Mouse (Mus musculus) midbrain, embryonic 16.5 days (tissue): ENCODE data around the gene Atg2a. TPM values are rescaled to one million over a fixed set of nuclear protein-coding genes. Genes with fewer than 3 reads are reported as not detected.

Source experiments
- ATAC-seq: fragments of 200-750 bp; cut with Nextera tagmentation; 2 replicates; pipeline ENCODE4 v1.8.0; 2017; ENCODE audit warnings: moderate TSS enrichment
- H3K27ac ChIP-seq: fragments of 300-500 bp; sonication (generic); 2 replicates; pipeline ENCODE4 v1.5.1; 2014; ENCODE audit warnings: mild to moderate bottlenecking, low read length, mixed read lengths
- H3K27me3 ChIP-seq: fragments of 300-500 bp; sonication (generic); 2 replicates; pipeline ENCODE4 v1.6.1; 2014; ENCODE audit warnings: low read depth, low read length, mixed read lengths; ENCODE audit not compliant: control insufficient read depth, insufficient read depth
- H3K36me3 ChIP-seq: fragments of 300-500 bp; sonication (generic); 2 replicates; pipeline ENCODE4 v1.6.1; 2014; ENCODE audit warnings: mild to moderate bottlenecking, low read length, moderate library complexity, mixed read lengths; ENCODE audit not compliant: control insufficient read depth, insufficient read depth
- H3K4me1 ChIP-seq: fragments of 300-500 bp; sonication (generic); 2 replicates; pipeline ENCODE4 v1.6.1; 2014; ENCODE audit warnings: mild to moderate bottlenecking, low read length, mixed read lengths; ENCODE audit not compliant: control insufficient read depth, insufficient read depth
- H3K4me2 ChIP-seq: fragments of 300-500 bp; sonication (generic); 2 replicates; pipeline ENCODE4 v1.6.1; 2014; ENCODE audit warnings: mild to moderate bottlenecking, low read length, mixed read lengths
- H3K4me3 ChIP-seq: fragments of 300-500 bp; sonication (generic); 2 replicates; pipeline ENCODE4 v1.5.1; 2014; ENCODE audit warnings: low read depth, mild to moderate bottlenecking, low read length, moderate library complexity, mixed read lengths
- H3K9ac ChIP-seq: fragments of 300-500 bp; sonication (generic); 2 replicates; pipeline ENCODE4 v1.6.1; 2014; ENCODE audit warnings: low read depth, low read length, mixed read lengths
- H3K9me3 ChIP-seq: fragments of 300-500 bp; sonication (generic); replicated peaks from 2 replicates; pipeline ENCODE4 v1.6.1; 2014; ENCODE audit warnings: mild to moderate bottlenecking, low read length, mixed read lengths; ENCODE audit not compliant: control insufficient read depth, poor library complexity, severe bottlenecking
- WGBS: fragments of 180-500 bp; shearing (Covaris S2); extraction: QIAGEN DNeasy Blood & Tissue Kit; methylation state at CpG from one replicate; pipeline ENCODE4 v1.1.7; 2014; 5-methylcytosine and 5-hydroxymethylcytosine counted together
- polyA plus RNA-seq: library from polyadenylated mRNA; unstranded; fragments of >200 nt; fragmentation: Nextera tagmentation; extraction: Ambion mirVana; gene quantifications from 2 replicates; pipeline ENCODE4 v1.2.1, GENCODE M21; 2015

Atg2a gene
- polyA plus RNA-seq, 1 experiment from 2014 or later: 15.5 TPM

DNA sequence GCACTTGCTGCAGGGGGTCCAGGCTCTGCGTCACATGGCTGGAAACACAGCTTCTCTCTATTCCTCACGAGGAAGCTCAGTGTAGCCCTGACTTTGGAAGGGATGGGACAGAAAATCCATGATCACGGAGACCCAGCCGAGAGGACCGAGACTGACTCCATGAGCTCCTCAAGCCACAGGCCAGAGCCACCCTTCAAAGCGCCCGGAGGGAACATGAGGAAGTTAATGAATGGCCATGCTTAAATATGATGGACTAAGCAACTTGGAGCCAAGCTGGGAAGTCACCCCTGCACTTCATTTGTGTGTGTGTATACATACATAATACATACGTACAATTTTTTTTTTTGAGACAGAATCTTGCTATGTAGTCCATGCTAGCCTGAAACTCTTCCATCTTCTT, 29.7 kb downstream of the Atg2a start:
- ATAC-seq: no peak
- H3K36me3 ChIP-seq: no peaks in the 10 kb centered on the region
- WGBS: 32% methylated on average over 8 of the region's 8 CpGs

DNA sequence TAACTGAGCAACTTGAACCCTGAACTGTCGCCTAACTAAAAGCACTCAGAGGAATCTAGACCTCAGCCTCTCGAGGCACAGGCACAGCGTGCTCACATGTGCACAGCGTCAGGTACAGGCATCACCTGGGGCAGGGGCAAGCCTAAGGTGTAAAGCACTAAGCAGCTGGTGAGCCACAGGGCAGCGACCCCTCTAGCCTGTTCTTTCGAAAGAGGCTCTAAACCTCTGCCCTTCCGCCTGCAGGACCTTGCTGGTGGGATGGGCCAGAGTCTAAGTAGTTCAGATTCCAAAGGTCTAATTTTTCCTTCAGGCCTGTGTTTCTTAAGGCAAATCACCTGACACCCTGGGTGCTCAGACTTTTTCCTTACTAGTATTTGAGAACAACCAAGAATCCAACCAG, 30.6 kb downstream of the Atg2a start:
- 68% methylated on average over 7 of the region's 7 CpGs for WGBS
- no peak overlapping the region for H3K4me2 ChIP-seq
- no peaks in the 10 kb centered on the region for H3K36me3 ChIP-seq
- H3K27me3 ChIP-seq: no peaks in the 10 kb centered on the region
- no peak for ATAC-seq
- H3K4me3 ChIP-seq: no peak overlapping the region
- H3K9me3 ChIP-seq: no peaks in the 10 kb centered on the region
- H3K27ac ChIP-seq: no peak overlapping the region
- H3K4me1 ChIP-seq: peaks cover 6% of the 10 kb centered on the region
- H3K9ac ChIP-seq: no peak overlapping the region

More for the DNA sequence above, 29.7 kb downstream of the Atg2a start:
- H3K4me2 ChIP-seq: no peak overlapping the region
- H3K4me1 ChIP-seq: peaks cover 6% of the 10 kb centered on the region
- no peaks in the 10 kb centered on the region for H3K9me3 ChIP-seq
- H3K4me3 ChIP-seq: no peak overlapping the region
- H3K9ac ChIP-seq: no peak overlapping the region
- no peaks in the 10 kb centered on the region for H3K27me3 ChIP-seq
- H3K27ac ChIP-seq: no peak overlapping the region

DNA sequence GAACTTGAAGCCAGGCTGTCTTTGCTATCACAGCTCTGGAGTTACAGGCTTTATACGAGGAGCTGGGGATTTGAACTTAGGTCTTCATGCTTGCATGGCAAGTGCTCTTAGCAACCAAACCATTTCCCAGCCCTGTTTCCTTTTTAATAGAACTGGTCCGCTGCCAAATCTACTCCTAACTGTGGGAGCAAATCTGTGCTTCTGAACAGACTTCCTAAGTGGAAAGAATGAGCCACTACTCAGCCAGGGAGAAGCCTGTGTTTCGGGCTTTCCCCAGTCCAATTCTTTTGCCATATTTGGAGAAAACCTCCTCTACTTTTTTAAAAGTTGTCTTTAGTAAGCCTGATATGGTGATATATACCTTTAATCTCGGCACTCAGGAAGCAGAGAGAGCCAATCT, 31.3 kb downstream of the Atg2a start:
- H3K27me3 ChIP-seq: no peaks in the 10 kb centered on the region
- H3K4me2 ChIP-seq: no peak overlapping the region
- peaks cover 6% of the 10 kb centered on the region for H3K4me1 ChIP-seq
- no peaks in the 10 kb centered on the region for H3K9me3 ChIP-seq
- no peak for ATAC-seq
- no peak overlapping the region for H3K9ac ChIP-seq
- no peak overlapping the region for H3K4me3 ChIP-seq
- no peaks in the 10 kb centered on the region for H3K36me3 ChIP-seq
- no peak overlapping the region for H3K27ac ChIP-seq
- WGBS: 84% methylated on average over 4 of the region's 4 CpGs

DNA sequence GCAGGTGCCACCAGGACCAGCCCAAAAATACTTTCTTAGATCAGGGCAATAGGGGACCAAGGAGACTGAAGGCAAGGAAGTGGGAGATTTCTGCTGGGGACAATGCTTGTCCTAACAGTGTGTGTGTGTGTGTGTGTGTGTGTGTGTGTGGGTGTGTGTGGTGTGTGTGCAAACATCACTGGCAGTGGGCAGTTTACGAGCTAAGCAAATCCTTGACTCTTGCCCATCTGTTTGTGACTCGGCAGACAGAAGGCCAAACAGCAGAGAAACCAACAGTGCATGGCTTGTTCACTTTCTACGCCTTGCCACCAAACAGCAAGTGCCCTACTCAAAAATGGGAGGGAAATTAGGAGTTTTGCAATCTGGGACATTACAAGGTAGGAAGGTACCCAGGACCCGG, 32.1 kb downstream of the Atg2a start:
- Histone ChIP-seq H3K9me3 (no peaks in the 10 kb centered on the region), H3K4me2 (no peak overlapping the region), H3K4me1 (peaks cover 14% of the 10 kb centered on the region), H3K36me3 (no peaks in the 10 kb centered on the region), H3K27me3 (no peaks in the 10 kb centered on the region), H3K27ac (no peak overlapping the region), H3K9ac (no peak overlapping the region), H3K4me3 (no peak overlapping the region)
- ATAC-seq: no peak
- 85% methylated on average over 4 of the region's 4 CpGs for WGBS

DNA sequence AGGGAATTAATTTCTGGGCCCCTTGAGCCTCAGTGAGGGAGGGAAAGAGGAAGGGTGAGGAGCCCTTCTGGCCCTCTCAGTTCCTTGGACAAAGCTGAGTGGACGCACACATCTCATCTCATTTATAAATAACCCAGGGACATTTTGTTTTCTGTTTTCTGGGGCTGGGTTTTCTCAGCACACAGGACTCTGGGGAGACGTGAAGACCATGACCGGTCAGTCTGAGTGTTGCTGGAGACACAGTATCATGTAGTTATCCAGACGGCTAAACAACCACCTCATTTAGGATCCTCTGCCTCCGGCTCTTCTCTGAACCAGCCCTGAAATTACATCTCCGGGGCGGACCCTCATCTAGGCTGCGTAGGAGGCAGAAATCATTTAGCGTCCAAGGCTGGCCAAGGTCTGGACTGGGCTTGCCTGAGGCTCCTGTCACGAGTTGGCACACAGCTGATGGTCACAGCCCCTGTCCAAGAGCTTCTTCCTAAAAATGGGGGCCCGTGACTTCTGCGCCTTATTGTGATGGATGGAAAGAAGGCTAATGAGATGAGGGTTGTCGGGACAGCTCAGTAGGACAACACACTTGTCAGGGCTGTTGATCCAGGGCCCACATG, 32.6 kb downstream of the Atg2a start:
- Histone ChIP-seq H3K36me3 (no peaks in the 10 kb centered on the region), H3K27me3 (no peaks in the 10 kb centered on the region), H3K27ac (no peak overlapping the region), H3K4me1 (peaks cover 20% of the 10 kb centered on the region), H3K4me3 (no peak overlapping the region), H3K9ac (no peak overlapping the region), H3K4me2 (no peak overlapping the region), H3K9me3 (no peaks in the 10 kb centered on the region)
- ATAC-seq: no peak
- WGBS: 92% methylated on average over 13 of the region's 13 CpGs

DNA sequence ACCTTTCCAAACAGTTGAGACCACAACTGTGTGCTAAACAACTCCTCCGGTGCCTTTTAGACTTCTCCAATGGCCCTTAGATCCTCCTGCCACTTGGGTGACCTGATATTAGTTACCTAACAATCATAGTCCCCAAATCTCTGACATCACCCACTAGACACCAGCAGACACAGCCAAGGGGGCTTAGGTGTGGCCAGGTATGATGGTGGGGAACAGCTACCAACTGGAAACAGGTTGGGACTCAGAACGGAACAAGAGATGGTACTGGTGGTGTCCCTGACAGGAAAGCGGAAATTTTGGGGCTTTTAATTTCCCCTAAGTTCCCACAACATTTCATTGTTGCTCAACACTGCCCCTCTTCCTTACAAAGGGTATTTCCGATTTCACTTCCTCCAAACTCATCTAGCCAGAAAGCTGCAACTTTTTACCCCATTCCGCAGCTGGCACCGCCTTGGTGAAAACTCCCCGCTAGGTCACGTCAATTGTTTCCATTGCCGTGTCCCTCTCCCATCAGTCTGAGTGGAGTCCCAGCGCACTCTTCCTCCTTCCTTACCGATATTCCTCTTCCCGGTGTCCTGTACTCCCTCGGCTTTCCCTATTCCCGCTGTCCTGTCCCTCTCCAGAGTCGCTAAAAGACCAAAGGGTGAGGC, 34.4 kb downstream of the Atg2a start:
- 8% methylated on average over 15 of the region's 15 CpGs for WGBS

DNA sequence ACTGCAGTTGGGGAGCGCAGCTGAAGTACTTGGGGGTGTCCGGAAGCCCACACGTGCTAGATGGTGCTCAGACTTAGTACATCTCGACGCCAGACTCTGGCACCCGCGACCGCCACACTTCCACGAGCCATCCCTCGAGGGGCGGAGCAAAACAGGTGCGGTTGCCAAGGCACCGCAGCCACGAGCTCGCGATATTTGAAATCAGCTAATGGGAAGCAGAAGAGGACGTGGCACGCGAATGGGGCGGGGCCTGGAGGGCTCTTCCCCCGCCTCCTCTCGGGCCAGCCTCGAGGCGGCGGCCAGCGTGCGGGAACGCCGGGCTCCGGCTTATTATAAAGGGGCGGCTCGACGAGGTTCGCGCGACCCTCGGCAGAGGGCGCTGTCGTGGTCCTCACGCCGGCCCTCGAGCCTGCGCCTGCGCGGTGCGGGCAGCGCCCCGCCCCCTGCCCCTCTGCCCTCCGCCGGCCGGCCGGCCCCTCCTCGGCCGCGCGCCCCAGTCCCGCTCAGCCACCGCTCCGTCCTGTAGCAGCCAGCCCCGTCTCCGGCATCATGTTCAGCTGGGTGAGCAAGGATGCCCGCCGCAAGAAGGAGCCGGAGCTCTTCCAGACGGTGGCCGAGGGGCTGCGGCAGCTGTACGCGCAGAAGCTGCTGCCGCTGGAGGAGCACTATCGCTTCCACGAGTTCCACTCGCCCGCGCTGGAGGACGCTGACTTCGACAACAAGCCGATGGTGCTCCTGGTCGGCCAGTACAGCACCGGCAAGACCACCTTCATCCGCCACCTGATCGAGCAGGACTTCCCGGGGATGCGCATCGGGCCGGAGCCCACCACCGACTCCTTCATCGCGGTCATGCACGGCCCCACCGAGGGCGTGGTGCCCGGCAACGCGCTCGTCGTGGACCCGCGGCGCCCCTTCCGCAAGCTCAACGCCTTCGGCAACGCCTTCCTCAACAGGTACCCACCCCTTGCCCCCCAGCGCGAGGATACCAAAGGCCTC, 35.3 kb downstream of the Atg2a start, which contains the start of gene Ehd1:
Gene Ehd1 (plus strand): TSS at position 300 of the 996 bp plus-strand sequence.
- Histone ChIP-seq H3K9me3 (no peaks in the 10 kb centered on the region), H3K36me3 (peaks cover 5% of the 10 kb centered on the region), H3K27me3 (no peaks in the 10 kb centered on the region), H3K4me2 (peak within 1 kb of the TSS; percentile 98), H3K4me3 (peak within 1 kb of the TSS; percentile 77), H3K9ac (peak within 1 kb of the TSS; percentile 82), H3K27ac (peak within 1 kb of the TSS; percentile 78), H3K4me1 (peaks cover 30% of the 10 kb centered on the region)
- ATAC-seq: peak; percentile 95
- WGBS: under 1% methylated on average over 99 of the region's 106 CpGs

More for the DNA sequence above, 34.4 kb downstream of the Atg2a start:
- Histone ChIP-seq H3K27ac (peak overlapping the region; percentile 78), H3K9ac (peak overlapping the region; percentile 69), H3K9me3 (no peaks in the 10 kb centered on the region), H3K27me3 (no peaks in the 10 kb centered on the region), H3K36me3 (no peaks in the 10 kb centered on the region; the same call in 1 of the 2 replicates), H3K4me1 (peaks cover 30% of the 10 kb centered on the region), H3K4me3 (peak overlapping the region; percentile 77), H3K4me2 (peak overlapping the region; percentile 98)
- ATAC-seq: no peak; the same call in 1 of the 2 replicates

DNA sequence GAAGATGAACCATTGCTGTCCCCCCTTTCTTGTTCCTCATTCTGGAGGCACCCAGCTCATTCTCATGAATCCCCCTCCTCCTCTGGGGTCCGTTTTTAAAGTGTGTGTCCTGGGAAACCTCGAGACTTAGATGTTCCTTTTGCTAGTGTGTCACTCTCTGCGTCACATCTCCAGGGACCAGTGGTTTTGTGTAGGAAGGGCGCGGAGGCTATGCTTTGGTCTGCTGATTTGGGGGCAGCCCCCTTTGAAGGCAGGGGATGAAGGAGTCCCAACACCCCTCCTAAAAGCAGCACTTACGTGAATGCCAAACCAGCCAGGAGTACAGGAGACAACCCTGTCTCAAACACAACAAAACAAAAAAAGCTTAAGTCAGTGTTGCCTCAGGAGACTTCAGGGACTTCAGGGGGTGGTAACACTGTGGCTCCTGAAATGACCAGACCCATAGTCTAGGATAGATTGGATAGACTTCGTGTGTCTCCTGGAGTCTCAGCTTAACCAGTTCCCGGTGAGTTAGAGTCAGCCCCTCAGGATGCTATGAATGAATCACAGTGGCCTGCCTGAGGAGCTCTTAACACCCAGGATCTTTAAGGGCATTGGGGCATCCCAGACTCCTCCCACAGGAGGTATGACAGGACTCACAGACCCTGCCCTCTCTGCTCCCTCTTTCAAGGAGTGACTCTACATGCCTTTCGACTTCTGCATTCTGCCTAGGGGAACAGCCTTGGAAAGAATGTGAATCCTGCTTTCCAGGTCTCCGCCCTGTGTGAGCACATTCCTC, 36.4 kb downstream of the Atg2a start:
- ATAC-seq: no peak
- H3K27me3 ChIP-seq: no peaks in the 10 kb centered on the region
- peaks cover 30% of the 10 kb centered on the region for H3K4me1 ChIP-seq
- peaks cover 16% of the 10 kb centered on the region for H3K36me3 ChIP-seq
- H3K4me3 ChIP-seq: peak overlapping the region; percentile 77
- H3K9ac ChIP-seq: peak overlapping the region; percentile 82
- H3K9me3 ChIP-seq: no peaks in the 10 kb centered on the region
- peak overlapping the region; percentile 98 for H3K4me2 ChIP-seq
- no peak overlapping the region for H3K27ac ChIP-seq
- 5% methylated on average over 10 of the region's 10 CpGs for WGBS
